Mouse (Mus musculus) limb, embryonic 14.5 days (tissue): ENCODE data around the gene BC017158. TPM values are rescaled to one million over a fixed set of nuclear protein-coding genes. Genes with fewer than 3 reads are reported as not detected.

Experiments used
- ATAC-seq: fragments of 200-750 bp; cut with Nextera tagmentation; 2 replicates; pipeline ENCODE4 v1.8.0; 2017; ENCODE audit warnings: low read depth, moderate number of reproducible peaks, moderate TSS enrichment; ENCODE audit not compliant: low FRiP score
- DNase-seq: peaks from one replicate; pipeline ENCODE4 v3.0.0-alpha.2; 2015; ENCODE audit warnings: low spot score
- H3K27ac ChIP-seq: fragments of 300-500 bp; sonication (generic); replicated peaks from 2 replicates; pipeline ENCODE4 v1.5.1; 2014; ENCODE audit warnings: low read depth, mild to moderate bottlenecking, low read length, moderate library complexity, mixed read lengths
- H3K27me3 ChIP-seq: fragments of 300-500 bp; sonication (generic); 2 replicates; pipeline ENCODE4 v1.6.1; 2014; ENCODE audit warnings: low read length, mixed read lengths; ENCODE audit not compliant: control insufficient read depth, insufficient read depth
- H3K36me3 ChIP-seq: fragments of 300-500 bp; sonication (generic); 2 replicates; pipeline ENCODE4 v1.6.1; 2014; ENCODE audit warnings: mild to moderate bottlenecking, low read length, moderate library complexity, mixed read lengths; ENCODE audit not compliant: control insufficient read depth, insufficient read depth
- H3K4me1 ChIP-seq: fragments of 300-500 bp; sonication (generic); 2 replicates; pipeline ENCODE4 v1.6.1; 2014; ENCODE audit warnings: antibody characterized with exemption, low read length, mixed read lengths; ENCODE audit not compliant: control insufficient read depth, insufficient read depth
- H3K4me2 ChIP-seq: fragments of 300-500 bp; sonication (generic); replicated peaks from 2 replicates; pipeline ENCODE4 v1.6.1; 2014; ENCODE audit warnings: low read depth, mild to moderate bottlenecking, low read length, moderate library complexity; ENCODE audit not compliant: severe bottlenecking
- H3K4me3 ChIP-seq: fragments of 300-500 bp; sonication (generic); replicated peaks from 2 replicates; pipeline ENCODE4 v1.5.1; 2014; ENCODE audit warnings: low read length
- H3K9ac ChIP-seq: fragments of 300-500 bp; sonication (generic); 2 replicates; pipeline ENCODE4 v1.6.1; 2014; ENCODE audit warnings: mild to moderate bottlenecking, low read depth, low read length, moderate library complexity; ENCODE audit not compliant: severe bottlenecking
- H3K9me3 ChIP-seq: fragments of 300-500 bp; sonication (generic); 2 replicates; pipeline ENCODE4 v1.6.1; 2016; ENCODE audit warnings: low read length; ENCODE audit not compliant: control insufficient read depth
- POLR2A ChIP-seq: fragments of 200-500 bp; IDR thresholded peaks from 2 replicates; pipeline ENCODE4 v1.8.0; 2012; ENCODE audit warnings: inconsistent platforms, mild to moderate bottlenecking, moderate library complexity, borderline replicate concordance; ENCODE audit not compliant: insufficient read depth, insufficient read length; ENCODE audit errors: extremely low read depth
- WGBS: fragments of 180-500 bp; shearing (Covaris S2); extraction: QIAGEN DNeasy Blood & Tissue Kit; methylation state at CpG from one replicate; pipeline ENCODE4 v1.1.7; 2014; 5-methylcytosine and 5-hydroxymethylcytosine counted together
- polyA plus RNA-seq, 2 experiments: library from polyadenylated mRNA; depleted of rRNA in 1 of 2; stranded (reverse) in 1 of 2; unstranded in 1 of 2; fragments of >200 nt; fragmentation: Nextera tagmentation in 1 of 2; extraction: Ambion mirVana in 1 of 2; gene quantifications; 2 replicates each; pipeline versions ENCODE4 v1.2.1 to v1.2.3; 2012 to 2014

The BC017158 gene
- polyA plus RNA-seq, 2 experiments = 28.5 to 46.1 TPM

DNA sequence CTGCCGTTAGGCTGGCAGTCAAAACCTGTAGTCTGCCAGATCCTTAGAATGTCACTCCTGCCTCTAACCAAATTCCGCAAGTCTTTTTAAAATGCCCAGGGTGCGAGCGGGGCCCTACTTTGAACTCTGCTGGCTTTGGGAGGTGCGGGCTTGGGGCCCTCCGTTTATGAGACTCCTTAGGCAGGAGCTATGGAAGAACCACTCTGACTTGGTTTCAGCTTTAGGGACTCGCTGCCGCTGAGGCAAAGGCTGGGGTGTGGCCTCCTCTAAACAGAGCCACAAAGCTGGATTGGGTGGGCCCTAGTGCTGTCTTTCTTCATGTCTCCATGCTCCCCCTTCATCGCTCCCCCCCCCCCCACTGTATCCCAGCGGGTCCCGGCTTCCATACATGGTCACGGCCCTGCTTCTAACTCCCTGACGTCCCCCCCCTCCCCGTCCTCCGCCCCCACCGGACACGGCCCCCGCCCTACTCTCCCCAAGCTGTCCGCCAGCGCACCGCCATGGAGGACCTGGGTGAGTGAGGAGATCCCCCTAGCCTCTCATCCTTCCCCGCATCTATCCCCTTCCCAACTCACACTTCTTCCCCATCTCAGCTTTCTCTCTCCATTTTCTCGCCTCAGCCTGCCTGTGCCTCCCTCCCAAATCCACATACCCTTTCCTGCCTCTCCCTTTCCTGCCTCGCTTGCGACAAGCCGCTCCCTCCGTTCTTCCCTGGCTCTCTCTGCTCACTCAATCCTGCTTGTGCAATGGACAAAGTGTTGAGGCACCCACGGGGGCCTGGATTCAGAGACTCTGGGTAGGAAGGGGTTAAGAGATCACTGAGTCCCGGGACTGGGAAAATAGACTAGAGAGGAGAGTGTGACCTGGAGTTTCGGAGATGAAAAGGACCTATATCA is 51.2 kb downstream of the BC017158 start, which contains the start of gene Tgfb1i1:
Gene Tgfb1i1, plus strand, starts transcription at position 317 of the 896 bp plus-strand sequence.
- WGBS = under 1% methylated on average over 21 of the region's 30 CpGs
- H3K4me1 ChIP-seq = peaks cover 18% of the 10 kb centered on the region
- H3K4me2 ChIP-seq = peak within 1 kb of the TSS; percentile 56
- H3K27me3 ChIP-seq = no peaks in the 10 kb centered on the region
- H3K27ac ChIP-seq = peak within 1 kb of the TSS; percentile 79
- ATAC-seq (peak; percentile 76), DNase-seq (peak; percentile 76)
- H3K9ac ChIP-seq = peak within 1 kb of the TSS; percentile 61
- H3K36me3 ChIP-seq = peaks cover 43% of the 10 kb centered on the region
- TF ChIP-seq POLR2A = no peak; the same call in 1 of the 2 replicates
- no peaks in the 10 kb centered on the region for H3K9me3 ChIP-seq
- peak within 1 kb of the TSS; percentile 45 for H3K4me3 ChIP-seq

DNA sequence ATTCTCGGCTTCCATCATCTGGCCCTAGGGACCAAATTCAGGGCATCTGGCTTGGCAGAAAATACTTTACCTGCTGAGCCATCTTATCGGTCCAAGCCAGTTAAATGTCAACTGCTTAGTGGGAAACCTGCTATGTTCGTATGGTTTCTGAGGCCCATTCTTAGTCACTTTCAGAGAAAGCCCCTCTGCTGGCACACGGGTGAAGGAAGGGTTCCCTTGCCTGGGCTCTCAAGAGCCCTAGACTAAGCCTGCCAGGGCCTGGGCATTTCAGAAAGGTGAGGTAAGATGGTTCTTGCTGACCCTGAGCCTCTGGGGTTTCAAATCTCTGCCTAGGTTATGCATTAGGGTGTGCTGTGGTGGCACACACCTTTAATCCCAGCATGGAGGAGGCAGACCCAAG is 52.4 kb downstream of the BC017158 start:
- no peak for ATAC-seq
- no peaks in the 10 kb centered on the region for H3K9me3 ChIP-seq
- 80% methylated on average over 4 of the region's 4 CpGs for WGBS
- H3K36me3 ChIP-seq = peaks cover 47% of the 10 kb centered on the region
- peak overlapping the region; percentile 79; the same call in 1 of the 2 replicates for H3K27ac ChIP-seq
- no peak overlapping the region for H3K4me3 ChIP-seq
- TF ChIP-seq POLR2A = no peak
- DNase-seq = no peak
- H3K9ac ChIP-seq = no peak overlapping the region
- peaks cover 18% of the 10 kb centered on the region for H3K4me1 ChIP-seq
- H3K27me3 ChIP-seq = no peaks in the 10 kb centered on the region
- H3K4me2 ChIP-seq = peak overlapping the region; percentile 56; the same call in 1 of the 2 replicates

DNA sequence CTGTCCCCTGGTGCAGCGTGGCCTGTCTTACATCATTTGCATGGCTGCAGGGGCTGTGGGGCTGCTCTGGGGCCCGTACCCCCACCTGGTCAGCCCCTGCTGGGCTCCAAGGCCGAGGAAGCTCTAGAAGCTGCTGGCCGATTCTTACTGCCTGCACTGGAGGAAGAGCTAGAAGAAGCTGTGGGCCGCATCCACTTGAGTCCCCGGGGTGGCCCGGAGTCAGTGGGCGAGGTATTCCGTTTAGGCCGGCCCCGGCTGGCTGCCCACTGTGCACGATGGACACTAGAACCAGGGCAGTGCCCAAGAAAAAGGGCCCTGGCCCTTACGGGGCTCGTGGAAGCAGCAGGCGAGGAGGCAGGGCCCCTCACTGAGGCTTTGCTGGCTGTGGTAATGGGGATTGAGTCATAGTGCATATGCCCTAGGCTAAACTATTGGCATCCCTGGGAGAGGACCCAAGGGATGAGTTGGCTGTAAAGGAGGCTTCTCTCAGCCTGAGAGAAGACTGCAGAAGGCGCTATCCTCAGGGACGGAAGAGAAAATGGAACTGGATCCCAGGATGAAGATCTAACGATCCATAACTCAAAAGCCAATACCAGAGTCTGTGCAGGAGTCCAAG is 53.5 kb downstream of the BC017158 start:
- no peak overlapping the region for H3K27ac ChIP-seq

DNA sequence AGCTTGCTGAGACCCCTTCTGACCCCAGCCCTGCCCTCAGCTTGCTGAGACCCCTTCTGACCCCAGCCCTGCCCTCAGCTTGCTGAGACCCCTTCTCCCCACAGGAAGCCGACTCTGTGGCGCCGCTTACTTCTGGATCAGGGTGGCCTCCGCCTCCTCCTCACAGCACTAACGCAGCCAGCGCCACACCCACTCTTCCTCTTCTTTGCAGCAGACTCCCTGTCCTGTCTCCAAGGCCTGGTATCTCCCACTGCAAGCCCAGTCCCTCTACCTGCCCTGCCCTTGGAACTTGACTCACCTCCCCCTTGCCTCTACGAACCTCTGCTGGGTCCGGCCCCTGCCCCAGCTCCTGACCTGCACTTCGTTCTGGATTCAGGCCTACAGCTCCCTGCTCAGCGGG is 54.0 kb downstream of the BC017158 start:
- no peak for ATAC-seq
- Histone ChIP-seq H3K4me2 (no peak overlapping the region), H3K36me3 (peaks cover 41% of the 10 kb centered on the region), H3K27ac (no peak overlapping the region), H3K9ac (no peak overlapping the region), H3K9me3 (no peaks in the 10 kb centered on the region), H3K27me3 (no peaks in the 10 kb centered on the region), H3K4me1 (peaks cover 24% of the 10 kb centered on the region), H3K4me3 (no peak overlapping the region)
- TF ChIP-seq POLR2A = no peak
- WGBS = 71% methylated on average over 10 of the region's 10 CpGs
- no peak for DNase-seq

More for the DNA sequence above, 53.5 kb downstream of the BC017158 start:
- peaks cover 18% of the 10 kb centered on the region for H3K4me1 ChIP-seq
- no peak overlapping the region for H3K4me3 ChIP-seq
- DNase-seq (no peak), ATAC-seq (no peak)
- TF ChIP-seq POLR2A = no peak
- peaks cover 47% of the 10 kb centered on the region for H3K36me3 ChIP-seq
- H3K9me3 ChIP-seq = no peaks in the 10 kb centered on the region
- H3K9ac ChIP-seq = no peak overlapping the region
- WGBS = 84% methylated on average over 18 of the region's 18 CpGs
- no peaks in the 10 kb centered on the region for H3K27me3 ChIP-seq
- no peak overlapping the region for H3K4me2 ChIP-seq

DNA sequence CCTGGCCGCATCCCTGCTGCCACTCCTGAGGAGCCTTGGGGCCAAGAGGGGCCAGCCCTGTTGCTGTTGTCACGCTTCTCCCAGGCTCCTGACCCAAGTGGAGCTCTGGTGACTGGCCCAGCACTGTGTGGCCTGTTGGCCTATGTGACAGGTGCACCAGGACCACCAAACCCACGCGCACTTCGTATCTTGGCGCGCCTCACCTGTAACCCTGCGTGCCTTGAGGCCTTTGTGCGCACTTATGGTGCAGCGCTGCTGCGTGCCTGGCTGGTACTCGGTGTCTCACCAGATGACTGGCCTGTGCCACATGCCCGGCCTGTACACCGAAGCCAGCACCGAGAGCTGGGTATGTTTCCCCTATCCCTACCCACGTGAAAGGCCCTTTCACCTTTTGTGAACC is 55.6 kb downstream of the BC017158 start:
- no peaks in the 10 kb centered on the region for H3K9me3 ChIP-seq
- peaks cover 18% of the 10 kb centered on the region for H3K4me1 ChIP-seq
- no peak for TF ChIP-seq POLR2A
- H3K27me3 ChIP-seq = no peaks in the 10 kb centered on the region
- 95% methylated on average over 16 of the region's 16 CpGs for WGBS
- H3K4me3 ChIP-seq = no peak overlapping the region
- peaks cover 39% of the 10 kb centered on the region for H3K36me3 ChIP-seq
- no peak for ATAC-seq
- no peak overlapping the region for H3K9ac ChIP-seq
- H3K4me2 ChIP-seq = no peak overlapping the region
- H3K27ac ChIP-seq = no peak overlapping the region
- no peak for DNase-seq
